Mouse (Mus musculus): ENCODE data around the gene Clic6. TPM values are rescaled to one million over a fixed set of nuclear protein-coding genes. Genes with fewer than 3 reads are reported as not detected.

Clic6 gene
- total RNA-seq, 1 experiment from 2014 or later, result not detected

- no peak for DNase-seq
Measured at GRCm38 (mm10) chr16:92524651-92525050, 39.1 kb downstream of the Clic6 start.

GRCm38 (mm10) chr16:92525919-92526318 lies 40.4 kb downstream of the Clic6 start:
- DNase-seq, result no peak

GRCm38 (mm10) chr16:92535258-92535657 lies 49.7 kb downstream of the Clic6 start:
- no peak for DNase-seq

GRCm38 (mm10) chr16:92538356-92538755 lies 52.8 kb downstream of the Clic6 start:
- no peak for DNase-seq

GRCm38 (mm10) chr16:92544264-92544663 lies 58.7 kb downstream of the Clic6 start:
- DNase-seq, result peak; percentile 23

GRCm38 (mm10) chr16:92548651-92549050 lies 63.1 kb downstream of the Clic6 start:
- DNase-seq, result no peak

- no peak for DNase-seq
Measured at GRCm38 (mm10) chr16:92551266-92552105, 66.0 kb downstream of the Clic6 start.

GRCm38 (mm10) chr16:92552106-92552382 lies 66.5 kb downstream of the Clic6 start:
- no peak for DNase-seq

GRCm38 (mm10) chr16:92552858-92553257 lies 67.3 kb downstream of the Clic6 start:
- no peak for DNase-seq

- DNase-seq, result no peak
Measured at GRCm38 (mm10) chr16:92555051-92555450, 69.5 kb downstream of the Clic6 start.

GRCm38 (mm10) chr16:92565291-92565690 lies 79.8 kb downstream of the Clic6 start:
- DNase-seq, result no peak

GRCm38 (mm10) chr16:92565708-92566107 lies 80.2 kb downstream of the Clic6 start:
- peak; percentile 84 for DNase-seq

GRCm38 (mm10) chr16:92566146-92566545 lies 80.6 kb downstream of the Clic6 start:
- DNase-seq, result no peak

- DNase-seq, result no peak
Measured at GRCm38 (mm10) chr16:92571246-92571645, 85.7 kb downstream of the Clic6 start.

GRCm38 (mm10) chr16:92573193-92573592 lies 87.7 kb downstream of the Clic6 start:
- no peak for DNase-seq

- DNase-seq, result no peak
Measured at GRCm38 (mm10) chr16:92575792-92576191, 90.3 kb downstream of the Clic6 start.

- no peak for DNase-seq
Measured at GRCm38 (mm10) chr16:92577381-92577780, 91.8 kb downstream of the Clic6 start.

- DNase-seq, result peak; percentile 16
Measured at GRCm38 (mm10) chr16:92578915-92579653, 93.5 kb downstream of the Clic6 start.

- no peak for DNase-seq
Measured at GRCm38 (mm10) chr16:92580981-92581380, 95.4 kb downstream of the Clic6 start.

GRCm38 (mm10) chr16:92581767-92582166 lies 96.2 kb downstream of the Clic6 start:
- DNase-seq, result no peak

GRCm38 (mm10) chr16:92587836-92588235 lies 102.3 kb downstream of the Clic6 start:
- no peak for DNase-seq

Data from adrenal gland, postnatal 25 days (tissue).